Comparison of ENCODE assay signal across 26 mouse cellular contexts in genomic region chr16:85165177-85165576, GRCm38 (mm10). TPM values are rescaled to one million over a fixed set of nuclear protein-coding genes. Genes with fewer than 3 reads are reported as not detected.
DNase-seq lines count a peak whose midpoint lies in the region; ATAC-seq lines count a peak whose summit lies in the region.
"Had no signal": no experiment of that assay in that cellular context is flagged by ENCODE, and none has a peak within 500 bp of the region (broad histone marks: within the 10 kb centered on the region; RNA-seq: fewer than 3 reads in every experiment).

No protein-coding gene starts in this region.

- no peaks in the 10 kb centered on the region for H3K36me3 ChIP-seq in hindbrain, embryonic 11.5 days (ENCODE audit: control insufficient read depth, insufficient read depth, low read length)
- no peaks in the 10 kb centered on the region for H3K36me3 ChIP-seq in hindbrain, embryonic 16.5 days (ENCODE audit: control insufficient read depth, insufficient read depth, low read length)
- peaks cover 10% of the 10 kb centered on the region for H3K36me3 ChIP-seq in kidney, embryonic 16.5 days (ENCODE audit: insufficient read depth, low read length)
- H3K36me3 ChIP-seq in hindbrain, embryonic 14.5 days (replicated peaks; ENCODE audit: control insufficient read depth, insufficient read depth): peaks cover 10% of the 10 kb centered on the region
- H3K36me3 ChIP-seq: hindbrain, embryonic 15.5 days; intestine, embryonic 15.5 days; liver, embryonic 15.5 days had no signal

- no peak overlapping the region for H3K4me2 ChIP-seq in hindbrain, embryonic 11.5 days (replicated peaks; ENCODE audit: low read depth, low read length)
- no peak overlapping the region for H3K4me2 ChIP-seq in hindbrain, embryonic 16.5 days (ENCODE audit: low read length)
- no peak overlapping the region for H3K4me2 ChIP-seq in kidney, embryonic 16.5 days (replicated peaks; ENCODE audit: low read depth, low read length)
- H3K4me2 ChIP-seq in hindbrain, embryonic 14.5 days (replicated peaks): peak overlapping the region; percentile 17; the same call in 1 of the 2 replicates
- H3K4me2 ChIP-seq: heart, embryonic 13.5 days; hindbrain, embryonic 15.5 days; intestine, embryonic 15.5 days; limb, embryonic 12.5 days; liver, embryonic 15.5 days; lung, embryonic 14.5 days; midbrain, embryonic 15.5 days had no signal

- no peak overlapping the region for H3K27ac ChIP-seq in hindbrain, embryonic 11.5 days (ENCODE audit: low read depth, low read length)
- no peak overlapping the region for H3K27ac ChIP-seq in hindbrain, embryonic 16.5 days (ENCODE audit: low read depth, low read length)
- H3K27ac ChIP-seq in kidney, embryonic 16.5 days (ENCODE audit: low read length): peak overlapping the region; percentile 74
- peak overlapping the region; percentile 41; the same call in 1 of the 2 replicates for H3K27ac ChIP-seq in hindbrain, embryonic 14.5 days
- H3K27ac ChIP-seq: heart, embryonic 13.5 days; hindbrain, embryonic 15.5 days; intestine, embryonic 15.5 days; left cerebral cortex, adult 2 months; limb, embryonic 12.5 days; liver, embryonic 15.5 days; midbrain, embryonic 10.5 days; midbrain, embryonic 15.5 days had no signal

- no peaks in the 10 kb centered on the region for H3K27me3 ChIP-seq in hindbrain, embryonic 11.5 days (ENCODE audit: control insufficient read depth, insufficient read depth, low read length)
- no peaks in the 10 kb centered on the region for H3K27me3 ChIP-seq in hindbrain, embryonic 16.5 days (replicated peaks; ENCODE audit: control insufficient read depth, insufficient read depth, low read length)
- no peaks in the 10 kb centered on the region for H3K27me3 ChIP-seq in kidney, embryonic 16.5 days (ENCODE audit: insufficient read depth, low read length)
- no peaks in the 10 kb centered on the region for H3K27me3 ChIP-seq in hindbrain, embryonic 14.5 days (ENCODE audit: control insufficient read depth, insufficient read depth, low read length)
- H3K27me3 ChIP-seq: heart, embryonic 13.5 days; hindbrain, embryonic 15.5 days; intestine, embryonic 15.5 days; limb, embryonic 12.5 days; liver, embryonic 15.5 days; midbrain, embryonic 15.5 days had no signal

- H3K9me3 ChIP-seq in hindbrain, embryonic 11.5 days (ENCODE audit: control insufficient read depth, low read length): no peaks in the 10 kb centered on the region
- no peaks in the 10 kb centered on the region for H3K9me3 ChIP-seq in hindbrain, embryonic 16.5 days (ENCODE audit: control insufficient read depth, low read length)
- H3K9me3 ChIP-seq in kidney, embryonic 16.5 days (ENCODE audit: low read length): peaks cover 3% of the 10 kb centered on the region; the same call in 1 of the 2 replicates
- no peaks in the 10 kb centered on the region for H3K9me3 ChIP-seq in hindbrain, embryonic 14.5 days (ENCODE audit: control insufficient read depth, low read length)
- H3K9me3 ChIP-seq: heart, embryonic 13.5 days; hindbrain, embryonic 15.5 days; intestine, embryonic 15.5 days; limb, embryonic 12.5 days; liver, embryonic 15.5 days; midbrain, embryonic 10.5 days; midbrain, embryonic 15.5 days had no signal

- ATAC-seq in hindbrain, embryonic 11.5 days (ENCODE audit: low FRiP score): peak; percentile 70
- ATAC-seq in hindbrain, embryonic 16.5 days: no peak
- ATAC-seq in kidney, embryonic 16.5 days (ENCODE audit: low FRiP score, low TSS enrichment): peak; percentile 7; the same call in 1 of the 2 replicates
- ATAC-seq in hindbrain, embryonic 14.5 days (ENCODE audit: low FRiP score): no peak
- no peak for ATAC-seq in frontal cortex, adult (ENCODE audit: low TSS enrichment)
- ATAC-seq: forebrain, embryonic 16.5 days; intestine, embryonic 15.5 days; midbrain, embryonic 15.5 days had no signal

- WGBS in hindbrain, embryonic 11.5 days: 44% methylated on average over 7 of the region's 7 CpGs
- WGBS in hindbrain, embryonic 16.5 days: 44% methylated on average over 7 of the region's 7 CpGs
- WGBS in kidney, embryonic 16.5 days: 26% methylated on average over 7 of the region's 7 CpGs
- 41% methylated on average over 7 of the region's 7 CpGs for WGBS in hindbrain, embryonic 14.5 days

- no peaks in the 10 kb centered on the region; the same call in 1 of the 2 replicates for H3K4me1 ChIP-seq in hindbrain, embryonic 11.5 days (replicated peaks; ENCODE audit: control insufficient read depth, insufficient read depth, low read length)
- peaks cover 22% of the 10 kb centered on the region for H3K4me1 ChIP-seq in hindbrain, embryonic 16.5 days (ENCODE audit: control insufficient read depth, insufficient read depth, low read depth, low read length)
- peaks cover 43% of the 10 kb centered on the region for H3K4me1 ChIP-seq in kidney, embryonic 16.5 days (ENCODE audit: insufficient read depth, low read length)
- peaks cover 32% of the 10 kb centered on the region for H3K4me1 ChIP-seq in hindbrain, embryonic 14.5 days (replicated peaks; ENCODE audit: control insufficient read depth, insufficient read depth, low read length)
- H3K4me1 ChIP-seq: liver, embryonic 15.5 days had no signal

- H3K9ac ChIP-seq in hindbrain, embryonic 11.5 days (ENCODE audit: low read depth, low read length): no peak overlapping the region
- H3K9ac ChIP-seq in hindbrain, embryonic 16.5 days (ENCODE audit: low read depth, low read length): no peak overlapping the region
- no peak overlapping the region for H3K9ac ChIP-seq in kidney, embryonic 16.5 days (replicated peaks; ENCODE audit: low read length)
- no peak overlapping the region for H3K9ac ChIP-seq in hindbrain, embryonic 14.5 days
- H3K9ac ChIP-seq: heart, embryonic 13.5 days; hindbrain, embryonic 15.5 days; intestine, embryonic 15.5 days; limb, embryonic 12.5 days; liver, embryonic 15.5 days; lung, embryonic 14.5 days; midbrain, embryonic 15.5 days had no signal

- no peak for DNase-seq in hindbrain, embryonic 11.5 days (ENCODE audit: low spot score)
- no peak for DNase-seq in kidney, postnatal 10 days
- DNase-seq in hindbrain, embryonic 14.5 days (ENCODE audit: low spot score): no peak
- peak; percentile 51 for DNase-seq in mesoderm, embryonic 11.5 days (ENCODE audit: low read depth, low spot score)
- DNase-seq: adrenal gland, postnatal 25 days; B cell, adult 2 months; heart, postnatal 10 days; kidney, postnatal 14 days; lung, embryonic 14.5 days; lung, postnatal 14 days; right cerebral cortex, adult 18-20 months; spleen, adult 18-20 months; thymus, postnatal 25 days had no signal

- H3K4me3 ChIP-seq in hindbrain, embryonic 11.5 days (ENCODE audit: low read depth, low read length): no peak overlapping the region
- H3K4me3 ChIP-seq in hindbrain, embryonic 16.5 days (ENCODE audit: low read length): no peak overlapping the region
- no peak overlapping the region for H3K4me3 ChIP-seq in kidney, embryonic 16.5 days (ENCODE audit: low read length)
- no peak overlapping the region for H3K4me3 ChIP-seq in hindbrain, embryonic 14.5 days (replicated peaks; ENCODE audit: low read length)
- H3K4me3 ChIP-seq: erythroblast, embryonic 14.5 days; heart, embryonic 13.5 days; hindbrain, embryonic 15.5 days; intestine, embryonic 15.5 days; left cerebral cortex, adult 2 months; limb, embryonic 12.5 days; liver, embryonic 15.5 days; midbrain, embryonic 10.5 days; midbrain, embryonic 15.5 days had no signal

RNA-seq across cellular contexts. Expression of gene App, which starts 8.4 kb away (rescaled TPM):
- 184 and 203 TPM in 2 replicates for polyA plus RNA-seq in hindbrain, embryonic 11.5 days (2014; fragmentation: Nextera tagmentation; extraction: Ambion mirVana)
- polyA plus RNA-seq in hindbrain, embryonic 16.5 days (2015; fragmentation: Nextera tagmentation; extraction: Ambion mirVana): 482 and 521 TPM in 2 replicates
- 309 and 336 TPM in 2 replicates for polyA plus RNA-seq in kidney, embryonic 16.5 days (2015; fragmentation: Nextera tagmentation; extraction: Ambion mirVana)
- 430 and 468 TPM in 2 replicates for polyA plus RNA-seq in hindbrain, embryonic 14.5 days (2014; fragmentation: Nextera tagmentation; extraction: Ambion mirVana)

Comparison
In these comparisons a context has a peak if more than half of its experiments do, and no peak if none do; other contexts are left out.
1. ATAC-seq: peak in hindbrain, embryonic 11.5 days (single experiment) and kidney, embryonic 16.5 days (single experiment); none in hindbrain, embryonic 16.5 days (single experiment), hindbrain, embryonic 14.5 days (single experiment) and frontal cortex, adult (single experiment).
2. H3K27ac ChIP-seq: peak in kidney, embryonic 16.5 days (single experiment) and hindbrain, embryonic 14.5 days (single experiment); none in hindbrain, embryonic 11.5 days (single experiment) and hindbrain, embryonic 16.5 days (single experiment).